22 mouse cellular contexts compared by ENCODE assay signal in genomic region chr2:71805611-71806567, GRCm38 (mm10).
DNase-seq lines count a peak whose midpoint lies in the region; ATAC-seq and TF ChIP-seq lines count a peak whose summit lies in the region.
"Had no signal": no experiment of that assay in that cellular context is flagged by ENCODE, and none has a peak within 500 bp of the region (broad histone marks: within the 10 kb centered on the region; RNA-seq: fewer than 3 reads in every experiment).

No protein-coding gene starts in this region.

- H3K27ac ChIP-seq in kidney, embryonic 15.5 days = peak overlapping the region; percentile 42
- no peak overlapping the region for H3K27ac ChIP-seq in hindbrain, embryonic 16.5 days (ENCODE audit: low read depth, low read length)
- H3K27ac ChIP-seq: forebrain, embryonic 15.5 days; heart, embryonic 15.5 days; hindbrain, embryonic 10.5 days; liver, embryonic 13.5 days; lung, embryonic 15.5 days had no signal

- H3K4me1 ChIP-seq in kidney, embryonic 15.5 days = peaks cover 43% of the 10 kb centered on the region
- peaks cover 94% of the 10 kb centered on the region for H3K4me1 ChIP-seq in E14TG2a.4 (replicated peaks; ENCODE audit: low read depth, low read length)
- H3K4me1 ChIP-seq in hindbrain, embryonic 16.5 days (ENCODE audit: control insufficient read depth, insufficient read depth, low read depth, low read length) = no peaks in the 10 kb centered on the region
- H3K4me1 ChIP-seq: forebrain, embryonic 15.5 days had no signal

- no peaks in the 10 kb centered on the region for H3K27me3 ChIP-seq in kidney, embryonic 15.5 days
- no peaks in the 10 kb centered on the region for H3K27me3 ChIP-seq in E14TG2a.4 (ENCODE audit: insufficient read depth, low read length)
- H3K27me3 ChIP-seq in myocyte (ENCODE audit: control insufficient read depth, insufficient read depth, insufficient read length) = no peaks in the 10 kb centered on the region
- H3K27me3 ChIP-seq in hindbrain, embryonic 16.5 days (replicated peaks; ENCODE audit: control insufficient read depth, insufficient read depth, low read length) = no peaks in the 10 kb centered on the region
- H3K27me3 ChIP-seq: forebrain, embryonic 15.5 days; heart, embryonic 15.5 days; liver, embryonic 13.5 days; lung, embryonic 15.5 days had no signal

- H3K79me2 ChIP-seq in myocyte (ENCODE audit: control insufficient read depth, insufficient read depth) = peaks cover 12% of the 10 kb centered on the region

- H3K9ac ChIP-seq in kidney, embryonic 15.5 days = no peak overlapping the region
- H3K9ac ChIP-seq in hindbrain, embryonic 16.5 days (ENCODE audit: low read depth, low read length) = no peak overlapping the region
- H3K9ac ChIP-seq: forebrain, embryonic 15.5 days; heart, embryonic 15.5 days; liver, embryonic 13.5 days; lung, embryonic 15.5 days had no signal

- no peak for ATAC-seq in kidney, embryonic 15.5 days (replicated peaks; ENCODE audit: low FRiP score)
- no peak for ATAC-seq in hindbrain, embryonic 16.5 days
- ATAC-seq: forebrain, embryonic 15.5 days; midbrain, embryonic 16.5 days had no signal

- DNase-seq in kidney, postnatal 4 days = no peak
- DNase-seq in R1 (ENCODE audit: low read depth, low spot score) (peak; percentile 89), MN1 (ENCODE audit: low spot score) (no peak)
- DNase-seq: adrenal gland, postnatal 14 days; B cell, adult 2 months; cerebellum, adult 18-20 months; cerebellum, postnatal 36 days; left cerebral cortex, postnatal 4 days; liver, embryonic 13.5 days; right cerebral cortex, adult 18-20 months; spleen, adult 18-20 months had no signal

- no peak overlapping the region for H3ac ChIP-seq in myocyte (ENCODE audit: control insufficient read depth, insufficient read length)

- TF ChIP-seq POLR2A in myocyte (IDR thresholded peaks at IDR 0.05; ENCODE audit: insufficient read length, low read depth) = no peak

- TF ChIP-seq CTCF in E14TG2a.4 (conservative IDR thresholded peaks at IDR 0.05; ENCODE audit: low read length) = no peak

- no peak overlapping the region for H3K4me2 ChIP-seq in kidney, embryonic 15.5 days
- H3K4me2 ChIP-seq in myocyte (ENCODE audit: low read depth) = no peak overlapping the region
- no peak overlapping the region for H3K4me2 ChIP-seq in hindbrain, embryonic 16.5 days (ENCODE audit: low read length)
- H3K4me2 ChIP-seq: forebrain, embryonic 15.5 days; heart, embryonic 15.5 days; liver, embryonic 13.5 days; lung, embryonic 15.5 days had no signal

- no peak overlapping the region for H3K4me3 ChIP-seq in kidney, embryonic 15.5 days (replicated peaks)
- H3K4me3 ChIP-seq in E14TG2a.4 (replicated peaks; ENCODE audit: low read length) = peak overlapping the region; percentile 60
- H3K4me3 ChIP-seq in myocyte = no peak overlapping the region
- no peak overlapping the region for H3K4me3 ChIP-seq in hindbrain, embryonic 16.5 days (ENCODE audit: low read length)
- H3K4me3 ChIP-seq: erythroblast, embryonic 14.5 days; forebrain, embryonic 15.5 days; heart, embryonic 15.5 days; hindbrain, embryonic 10.5 days; liver, embryonic 13.5 days; lung, embryonic 15.5 days had no signal

- H3K36me3 ChIP-seq in kidney, embryonic 15.5 days = peaks cover 7% of the 10 kb centered on the region; the same call in 1 of the 2 replicates
- H3K36me3 ChIP-seq in E14TG2a.4 (ENCODE audit: insufficient read depth, low read length) = peaks cover 23% of the 10 kb centered on the region
- no peaks in the 10 kb centered on the region for H3K36me3 ChIP-seq in myocyte (ENCODE audit: control insufficient read depth, insufficient read depth)
- no peaks in the 10 kb centered on the region for H3K36me3 ChIP-seq in hindbrain, embryonic 16.5 days (ENCODE audit: control insufficient read depth, insufficient read depth, low read length)
- H3K36me3 ChIP-seq: forebrain, embryonic 15.5 days; G1E; heart, embryonic 15.5 days; hindbrain, embryonic 10.5 days; liver, embryonic 13.5 days; lung, embryonic 15.5 days had no signal

- 68% methylated on average over 11 of the region's 11 CpGs for WGBS in kidney, embryonic 15.5 days
- 79% methylated on average over 11 of the region's 11 CpGs for WGBS in hindbrain, embryonic 16.5 days

- no peaks in the 10 kb centered on the region for H3K9me3 ChIP-seq in kidney, embryonic 15.5 days (replicated peaks)
- no peaks in the 10 kb centered on the region for H3K9me3 ChIP-seq in E14TG2a.4 (ENCODE audit: low read length)
- H3K9me3 ChIP-seq in hindbrain, embryonic 16.5 days (ENCODE audit: control insufficient read depth, low read length) = no peaks in the 10 kb centered on the region
- H3K9me3 ChIP-seq: forebrain, embryonic 15.5 days; G1E; heart, embryonic 15.5 days; hindbrain, embryonic 10.5 days; liver, embryonic 13.5 days; lung, embryonic 15.5 days had no signal

TF ChIP-seq in myocyte, 11 proteins besides CTCF, POLR2A, EP300 and RAD21:
- TF ChIP-seq E2F4 (IDR thresholded peaks at IDR 0.05; ENCODE audit: insufficient read depth) = no peak
- TF ChIP-seq SRF (IDR thresholded peaks at IDR 0.05; ENCODE audit: control insufficient read depth, insufficient read length, low read depth) = peak; percentile 50
